Mouse (Mus musculus): ENCODE data around the gene Ndufa4l2. TPM values are rescaled to one million over a fixed set of nuclear protein-coding genes. Genes with fewer than 3 reads are reported as not detected.
A peak's percentile ranks its signal among the peaks of the same experiment; 100 is the strongest.

The Ndufa4l2 gene
- 11.0 and 21.9 TPM in 2 replicates for total RNA-seq (2014; rRNA removed)
- 16.7 and 17.4 TPM in 2 replicates for polyA plus RNA-seq (2015; fragmentation: Nextera tagmentation; extraction: Ambion mirVana)

DNA sequence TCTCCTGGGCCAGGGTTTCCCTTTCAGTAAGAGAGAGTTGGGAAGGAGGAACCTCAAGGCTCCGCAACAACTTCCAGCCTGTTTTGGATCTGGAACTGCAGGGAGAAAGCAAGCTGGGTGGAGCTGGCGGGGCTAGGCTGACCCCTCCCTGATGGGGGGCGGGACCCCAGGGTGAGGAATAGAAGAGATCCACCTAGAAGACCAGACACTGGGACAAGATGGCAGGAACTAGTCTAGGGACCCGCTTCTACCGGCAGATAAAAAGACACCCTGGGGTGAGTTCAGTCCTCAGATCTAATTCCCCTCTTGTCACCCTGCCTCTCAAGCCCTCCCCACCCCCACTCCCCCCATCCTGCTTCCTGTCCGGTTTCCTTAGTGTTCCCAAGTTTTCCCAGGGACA, at the start of gene Ndufa4l2:
Gene Ndufa4l2, plus strand, starts transcription at position 204 of the 400 bp plus-strand sequence.
- no peak within 1 kb of the TSS for H3K4me3 ChIP-seq (ENCODE audit: low read length)
- H3K27me3 ChIP-seq (ENCODE audit: insufficient read depth, low read length): no peaks in the 10 kb centered on the region
- peaks cover 5% of the 10 kb centered on the region for H3K36me3 ChIP-seq (ENCODE audit: insufficient read depth, low read length)
- H3K27ac ChIP-seq: no peak within 1 kb of the TSS
- DNase-seq (ENCODE audit: low spot score): no peak
- no peak within 1 kb of the TSS for H3K9ac ChIP-seq (replicated peaks; ENCODE audit: low read length)
- no peak for ATAC-seq
- TF ChIP-seq CTCF (IDR thresholded peaks at IDR 0.05; ENCODE audit: low read depth): no peak
- 26% methylated on average over 6 of the region's 6 CpGs for WGBS
- no peaks in the 10 kb centered on the region for H3K9me3 ChIP-seq (ENCODE audit: low read length)
- H3K4me2 ChIP-seq (ENCODE audit: low read depth, low read length): peak within 1 kb of the TSS; percentile 86
- peaks cover 46% of the 10 kb centered on the region for H3K4me1 ChIP-seq (ENCODE audit: insufficient read depth, low read length)

GRCm38 (mm10) chr10:127471281-127471988, 43.3 kb upstream of the Ndufa4l2 start:
- Histone ChIP-seq H3K4me1 (ENCODE audit: insufficient read depth, low read length) (no peaks in the 10 kb centered on the region), H3K4me3 (ENCODE audit: low read length) (no peak overlapping the region), H3K27me3 (ENCODE audit: insufficient read depth, low read length) (no peaks in the 10 kb centered on the region), H3K27ac (no peak overlapping the region), H3K4me2 (ENCODE audit: low read depth, low read length) (no peak overlapping the region), H3K9me3 (ENCODE audit: low read length) (no peaks in the 10 kb centered on the region), H3K36me3 (ENCODE audit: insufficient read depth, low read length) (peaks cover 32% of the 10 kb centered on the region; the same call in 1 of the 2 replicates), H3K9ac (replicated peaks; ENCODE audit: low read length) (no peak overlapping the region)
- TF ChIP-seq CTCF (IDR thresholded peaks at IDR 0.05; ENCODE audit: low read depth): no peak
- 73% methylated on average over 15 of the region's 15 CpGs for WGBS
- DNase-seq (ENCODE audit: low spot score) (no peak), ATAC-seq (no peak)

- DNase-seq (ENCODE audit: low spot score): no peak
- no peak overlapping the region for H3K4me3 ChIP-seq (ENCODE audit: low read length)
- ATAC-seq: no peak
- no peaks in the 10 kb centered on the region for H3K27me3 ChIP-seq (ENCODE audit: insufficient read depth, low read length)
- H3K4me2 ChIP-seq (ENCODE audit: low read depth, low read length): no peak overlapping the region
- H3K27ac ChIP-seq: no peak overlapping the region
- no peak overlapping the region for H3K9ac ChIP-seq (replicated peaks; ENCODE audit: low read length)
- H3K9me3 ChIP-seq (ENCODE audit: low read length): no peaks in the 10 kb centered on the region
- WGBS: 88% methylated on average over 9 of the region's 9 CpGs
- peaks cover 40% of the 10 kb centered on the region; the same call in 1 of the 2 replicates for H3K36me3 ChIP-seq (ENCODE audit: insufficient read depth, low read length)
- TF ChIP-seq CTCF (IDR thresholded peaks at IDR 0.05; ENCODE audit: low read depth): no peak
- H3K4me1 ChIP-seq (ENCODE audit: insufficient read depth, low read length): no peaks in the 10 kb centered on the region
Observed at GRCm38 (mm10) chr10:127472722-127473121, 42.0 kb upstream of the Ndufa4l2 start.

DNA sequence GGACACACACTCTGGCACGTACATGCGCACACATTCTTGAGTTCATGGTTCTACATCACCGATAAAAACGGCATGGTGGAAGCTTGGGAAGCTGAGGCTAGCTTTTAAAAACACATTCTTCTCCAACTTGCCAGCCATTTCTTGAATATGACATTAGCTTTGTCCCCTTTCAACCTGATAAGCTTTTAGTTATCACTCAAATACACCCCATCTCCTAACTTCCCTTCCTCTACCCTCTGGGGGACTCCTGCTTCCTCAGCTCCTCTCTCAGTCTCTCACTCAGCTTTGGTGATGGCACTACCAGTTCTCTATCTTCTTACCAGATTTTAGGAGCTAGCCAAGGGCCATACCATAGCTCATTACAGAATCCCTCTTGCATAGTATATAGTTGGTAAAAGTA, 39.6 kb upstream of the Ndufa4l2 start:
- Histone ChIP-seq H3K4me3 (ENCODE audit: low read length) (no peak overlapping the region), H3K9me3 (ENCODE audit: low read length) (no peaks in the 10 kb centered on the region), H3K27me3 (ENCODE audit: insufficient read depth, low read length) (no peaks in the 10 kb centered on the region), H3K36me3 (ENCODE audit: insufficient read depth, low read length) (peaks cover 36% of the 10 kb centered on the region; the same call in 1 of the 2 replicates), H3K27ac (no peak overlapping the region), H3K9ac (replicated peaks; ENCODE audit: low read length) (no peak overlapping the region), H3K4me2 (ENCODE audit: low read depth, low read length) (no peak overlapping the region), H3K4me1 (ENCODE audit: insufficient read depth, low read length) (no peaks in the 10 kb centered on the region)
- no peak for ATAC-seq
- no peak for TF ChIP-seq CTCF (IDR thresholded peaks at IDR 0.05; ENCODE audit: low read depth)
- DNase-seq (ENCODE audit: low spot score): no peak
- WGBS: 97% methylated on average over 4 of the region's 4 CpGs

DNA sequence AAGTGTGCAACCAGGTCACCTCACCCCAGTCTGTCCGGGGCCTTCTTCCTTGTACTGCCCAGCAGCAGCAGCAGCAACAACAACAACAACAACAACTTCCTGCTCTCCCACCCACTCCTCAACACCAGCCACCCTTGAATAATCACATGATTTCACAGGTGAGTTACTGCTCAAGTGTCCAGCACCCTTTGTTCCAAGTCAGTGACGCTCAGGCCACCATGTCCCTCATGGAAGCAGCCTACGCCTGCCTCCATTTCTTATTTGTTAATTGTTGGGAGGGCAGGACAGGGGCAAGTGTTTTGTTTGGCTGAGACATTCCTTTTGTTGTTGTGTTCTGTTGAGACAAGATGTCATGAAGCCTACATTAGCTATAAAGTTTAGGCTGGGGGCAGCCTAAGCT, 38.2 kb upstream of the Ndufa4l2 start:
- DNase-seq (ENCODE audit: low spot score) (no peak), ATAC-seq (no peak)
- Histone ChIP-seq H3K9me3 (ENCODE audit: low read length) (no peaks in the 10 kb centered on the region), H3K27ac (no peak overlapping the region), H3K4me1 (ENCODE audit: insufficient read depth, low read length) (no peaks in the 10 kb centered on the region), H3K4me2 (ENCODE audit: low read depth, low read length) (no peak overlapping the region), H3K36me3 (ENCODE audit: insufficient read depth, low read length) (peaks cover 28% of the 10 kb centered on the region; the same call in 1 of the 2 replicates), H3K9ac (replicated peaks; ENCODE audit: low read length) (no peak overlapping the region), H3K27me3 (ENCODE audit: insufficient read depth, low read length) (no peaks in the 10 kb centered on the region), H3K4me3 (ENCODE audit: low read length) (no peak overlapping the region)
- WGBS: 90% methylated on average over 3 of the region's 3 CpGs
- TF ChIP-seq CTCF (IDR thresholded peaks at IDR 0.05; ENCODE audit: low read depth): no peak

GRCm38 (mm10) chr10:127477301-127477700, 37.5 kb upstream of the Ndufa4l2 start:
- Histone ChIP-seq H3K4me2 (ENCODE audit: low read depth, low read length) (no peak overlapping the region), H3K36me3 (ENCODE audit: insufficient read depth, low read length) (peaks cover 25% of the 10 kb centered on the region; the same call in 1 of the 2 replicates), H3K27me3 (ENCODE audit: insufficient read depth, low read length) (no peaks in the 10 kb centered on the region), H3K4me3 (ENCODE audit: low read length) (no peak overlapping the region), H3K9me3 (ENCODE audit: low read length) (no peaks in the 10 kb centered on the region), H3K27ac (no peak overlapping the region), H3K4me1 (ENCODE audit: insufficient read depth, low read length) (no peaks in the 10 kb centered on the region), H3K9ac (replicated peaks; ENCODE audit: low read length) (no peak overlapping the region)
- ATAC-seq: no peak
- no peak for TF ChIP-seq CTCF (IDR thresholded peaks at IDR 0.05; ENCODE audit: low read depth)
- 83% methylated on average over 7 of the region's 7 CpGs for WGBS
- no peak for DNase-seq (ENCODE audit: low spot score)

- Histone ChIP-seq H3K4me3 (ENCODE audit: low read length) (no peak overlapping the region), H3K4me1 (ENCODE audit: insufficient read depth, low read length) (no peaks in the 10 kb centered on the region), H3K4me2 (ENCODE audit: low read depth, low read length) (no peak overlapping the region), H3K36me3 (ENCODE audit: insufficient read depth, low read length) (peaks cover 32% of the 10 kb centered on the region; the same call in 1 of the 2 replicates), H3K9me3 (ENCODE audit: low read length) (no peaks in the 10 kb centered on the region), H3K9ac (replicated peaks; ENCODE audit: low read length) (no peak overlapping the region), H3K27ac (no peak overlapping the region), H3K27me3 (ENCODE audit: insufficient read depth, low read length) (no peaks in the 10 kb centered on the region)
- peak; percentile 74 for DNase-seq (ENCODE audit: low spot score)
- peak; percentile 74 for TF ChIP-seq CTCF (IDR thresholded peaks at IDR 0.05; ENCODE audit: low read depth)
- 0 out of 2 replicates have a peak, but pooled peaks have one; percentile 56 for ATAC-seq
- 92% methylated on average over 4 of the region's 4 CpGs for WGBS
Observed at GRCm38 (mm10) chr10:127479131-127479530, 35.6 kb upstream of the Ndufa4l2 start.

All from hindbrain, postnatal 0 days (tissue).